Mouse (Mus musculus) heart, embryonic 10.5 days (tissue): ENCODE measurements around the gene Galp. TPM values are rescaled to one million over a fixed set of nuclear protein-coding genes. Genes with fewer than 3 reads are reported as not detected.

Experiments used
- polyA plus RNA-seq: library from polyadenylated mRNA; unstranded; fragments of >200 nt; fragmentation: Nextera tagmentation; extraction: Ambion mirVana; gene quantifications from 2 replicates; pipeline ENCODE4 v1.2.1, GENCODE M21; 2016

Galp gene
- polyA plus RNA-seq, 1 experiment from 2014 or later, result not detected

Other genes starting within 250 kb of the Galp start
- gene Vmn1r65, start 186.1 kb upstream of the Galp start, polyA plus RNA-seq, result not detected in 2 replicates
- not detected in 2 replicates for gene Nlrp4c, start 151.9 kb upstream of the Galp start, polyA plus RNA-seq
- gene Zfp787, start 41.1 kb upstream of the Galp start, polyA plus RNA-seq, result 22.3 and 31.1 TPM in 2 replicates
- 38.6 and 51.4 TPM in 2 replicates for gene Zfp444, start 24.9 kb upstream of the Galp start, polyA plus RNA-seq
- not detected in 2 replicates for gene Zscan5b, start 25.2 kb downstream of the Galp start, polyA plus RNA-seq
- gene Epp13, start 55.6 kb downstream of the Galp start, polyA plus RNA-seq, result not detected in 2 replicates
- 3.4 and 4.1 TPM in 2 replicates for gene Zfp667, start 89.5 kb downstream of the Galp start, polyA plus RNA-seq
- gene Zfp583, start 134.2 kb downstream of the Galp start, polyA plus RNA-seq, result 4.9 and 5.3 TPM in 2 replicates
- gene Gm3854, start 146.7 kb downstream of the Galp start, polyA plus RNA-seq, result 1.8 and 2.4 TPM in 2 replicates
- 0.83 and 1.3 TPM in 2 replicates for gene Zfp78, start 166.2 kb downstream of the Galp start, polyA plus RNA-seq
- 8.6 and 9.5 TPM in 2 replicates for gene Zfp28, start 186.2 kb downstream of the Galp start, polyA plus RNA-seq
- 0.18 and 0.21 TPM in 2 replicates for gene Smim17, start 201.6 kb downstream of the Galp start, polyA plus RNA-seq
- gene Gm20715, start 213.2 kb downstream of the Galp start, polyA plus RNA-seq, result not detected in 2 replicates
- gene Olfr1344, start 241.6 kb downstream of the Galp start, polyA plus RNA-seq, result not detected in 2 replicates